Mouse (Mus musculus) embryo, embryonic 10.5 days (tissue): ENCODE measurements at regions not wholly inside any gene's neighbourhood (a gene's known extent, or its start where the extent isn't known, plus 50 kb on each side); places are given as distances from the start of the nearest gene placed in this dataset.
A peak's percentile ranks its signal among the peaks of the same experiment; 100 is the strongest.
"Not testable (repeated sequence)": the region's sequence is repeated elsewhere in the genome, so short reads cannot be mapped to it uniquely, and the experiment has no call there.

ENCODE experiments used
- DNase-seq: peaks from one replicate; pipeline ENCODE4 v3.0.0-alpha.2; 2015; ENCODE audit warnings: low spot score

- DNase-seq: no peak
Measured at GRCm38 (mm10) chr8:52158176-52158575, 1353.4 kb upstream of the Aga start.

GRCm38 (mm10) chr8:52196934-52197333 lies 1314.6 kb upstream of the Aga start:
- not testable (repeated sequence) for DNase-seq

- DNase-seq: peak; percentile 7
Measured at GRCm38 (mm10) chr8:52227506-52227905, 1284.0 kb upstream of the Aga start.

- DNase-seq: no peak
Measured at GRCm38 (mm10) chr8:52256055-52256454, 1255.5 kb upstream of the Aga start.
